Mouse (Mus musculus): ENCODE data around the gene Arhgap15. TPM values are rescaled to one million over a fixed set of nuclear protein-coding genes. Genes with fewer than 3 reads are reported as not detected.

Gene Arhgap15
- polyA plus RNA-seq, 1 experiment from 2014 or later: 1.0 TPM

DNA sequence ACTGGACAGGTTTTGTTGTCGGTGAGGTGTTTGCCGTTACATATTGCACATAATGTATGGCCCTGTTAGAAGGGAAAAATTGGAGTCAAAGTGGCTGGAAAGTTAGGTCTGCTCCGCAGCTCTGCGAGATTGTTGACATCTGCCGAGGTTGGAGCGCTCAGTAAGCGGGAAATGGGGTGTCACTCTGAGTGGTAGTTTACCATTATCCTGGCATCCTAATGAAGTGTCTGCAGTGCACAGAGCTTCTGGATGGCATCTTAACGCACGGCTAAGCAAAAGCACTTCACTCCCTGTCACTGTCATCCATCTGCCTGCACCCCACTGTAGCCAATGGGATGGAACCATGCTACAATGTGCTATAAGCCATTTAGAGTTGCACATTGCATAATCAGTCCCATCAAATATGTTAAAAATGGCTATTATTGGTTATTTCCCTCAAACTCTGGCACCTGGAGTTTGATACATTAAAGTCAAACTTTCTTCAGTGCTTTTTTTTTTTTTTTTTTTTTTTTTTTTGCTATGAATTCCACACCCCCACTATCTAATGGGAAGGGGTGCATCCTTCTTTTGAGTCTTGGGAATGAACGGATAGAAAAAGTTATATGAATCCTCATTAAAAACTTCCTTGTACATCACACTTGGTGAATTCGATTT is 561.6 kb downstream of the Arhgap15 start:
- no peak overlapping the region for H3K4me3 ChIP-seq (replicated peaks; ENCODE audit: low read depth, low read length)
- DNase-seq (ENCODE audit: low spot score) (no peak), ATAC-seq (replicated peaks; ENCODE audit: low FRiP score, low read depth) (no peak)
- WGBS: 75% methylated on average over 11 of the region's 11 CpGs
- H3K9ac ChIP-seq (ENCODE audit: low read depth, low read length): no peak overlapping the region
- H3K4me1 ChIP-seq (replicated peaks; ENCODE audit: insufficient read depth, low read length): no peaks in the 10 kb centered on the region
- H3K36me3 ChIP-seq (ENCODE audit: insufficient read depth, low read length): no peaks in the 10 kb centered on the region
- no peak overlapping the region for H3K4me2 ChIP-seq (ENCODE audit: low read length)
- no peak overlapping the region for H3K27ac ChIP-seq
- no peak for TF ChIP-seq CTCF (IDR thresholded peaks at IDR 0.05; ENCODE audit: low read depth)
- no peaks in the 10 kb centered on the region for H3K27me3 ChIP-seq (ENCODE audit: insufficient read depth, low read length)
- H3K9me3 ChIP-seq (replicated peaks; ENCODE audit: low read length): no peaks in the 10 kb centered on the region

DNA sequence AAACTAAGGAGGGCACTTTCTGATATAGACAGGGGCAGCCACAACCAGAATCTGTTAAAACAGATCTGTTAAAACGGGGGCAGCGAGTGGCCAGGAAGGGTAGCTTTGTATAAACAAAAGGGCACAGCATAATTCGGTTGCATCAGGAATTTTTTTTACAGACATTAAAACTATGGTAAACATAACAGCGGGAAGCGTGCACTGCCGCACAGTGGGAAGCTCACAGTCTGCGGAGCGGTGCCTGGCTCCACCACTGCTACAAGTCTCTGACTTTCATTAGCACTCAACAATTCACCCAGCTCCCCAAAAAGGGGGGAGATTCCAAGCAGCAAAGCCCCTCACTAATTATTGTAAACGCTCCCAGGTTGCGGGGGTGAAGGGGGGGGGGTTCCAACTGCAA is 562.6 kb downstream of the Arhgap15 start:
- Histone ChIP-seq H3K36me3 (ENCODE audit: insufficient read depth, low read length) (no peaks in the 10 kb centered on the region), H3K9me3 (replicated peaks; ENCODE audit: low read length) (no peaks in the 10 kb centered on the region), H3K4me3 (replicated peaks; ENCODE audit: low read depth, low read length) (no peak overlapping the region), H3K4me1 (replicated peaks; ENCODE audit: insufficient read depth, low read length) (no peaks in the 10 kb centered on the region), H3K9ac (ENCODE audit: low read depth, low read length) (no peak overlapping the region), H3K27ac (no peak overlapping the region), H3K27me3 (ENCODE audit: insufficient read depth, low read length) (no peaks in the 10 kb centered on the region), H3K4me2 (ENCODE audit: low read length) (peak overlapping the region; percentile 27; the same call in 1 of the 2 replicates)
- no peak for TF ChIP-seq CTCF (IDR thresholded peaks at IDR 0.05; ENCODE audit: low read depth)
- no peak for DNase-seq (ENCODE audit: low spot score)
- 35% methylated on average over 10 of the region's 10 CpGs for WGBS
- no peak for ATAC-seq (replicated peaks; ENCODE audit: low FRiP score, low read depth)

DNA sequence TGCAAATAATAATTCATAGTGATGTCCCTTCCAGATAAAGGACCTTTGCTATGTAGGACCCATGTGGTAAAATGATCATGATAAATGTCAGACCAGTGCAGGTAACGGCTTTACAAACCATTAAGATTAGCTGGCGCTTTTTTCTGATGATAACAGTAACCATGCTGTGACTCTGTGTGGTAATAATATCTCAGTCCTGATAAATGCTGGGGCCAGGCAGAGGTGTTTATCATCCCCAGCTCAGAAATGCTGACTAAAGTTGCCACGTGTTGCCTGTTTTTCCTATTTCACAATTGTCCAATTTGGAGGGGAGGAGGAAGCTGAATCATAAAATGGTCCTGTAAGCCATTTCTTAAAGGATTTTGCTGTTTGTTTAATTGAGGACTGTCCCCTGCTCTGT is 564.9 kb downstream of the Arhgap15 start:
- H3K9me3 ChIP-seq (replicated peaks; ENCODE audit: low read length): no peaks in the 10 kb centered on the region
- H3K4me1 ChIP-seq (replicated peaks; ENCODE audit: insufficient read depth, low read length): no peaks in the 10 kb centered on the region
- no peaks in the 10 kb centered on the region for H3K27me3 ChIP-seq (ENCODE audit: insufficient read depth, low read length)
- H3K4me2 ChIP-seq (ENCODE audit: low read length): no peak overlapping the region
- no peak for TF ChIP-seq CTCF (IDR thresholded peaks at IDR 0.05; ENCODE audit: low read depth)
- DNase-seq (ENCODE audit: low spot score): no peak
- H3K36me3 ChIP-seq (ENCODE audit: insufficient read depth, low read length): no peaks in the 10 kb centered on the region
- ATAC-seq (replicated peaks; ENCODE audit: low FRiP score, low read depth): no peak
- 75% methylated on average over 3 of the region's 3 CpGs for WGBS
- H3K27ac ChIP-seq: no peak overlapping the region
- H3K9ac ChIP-seq (ENCODE audit: low read depth, low read length): no peak overlapping the region
- no peak overlapping the region for H3K4me3 ChIP-seq (replicated peaks; ENCODE audit: low read depth, low read length)

DNA sequence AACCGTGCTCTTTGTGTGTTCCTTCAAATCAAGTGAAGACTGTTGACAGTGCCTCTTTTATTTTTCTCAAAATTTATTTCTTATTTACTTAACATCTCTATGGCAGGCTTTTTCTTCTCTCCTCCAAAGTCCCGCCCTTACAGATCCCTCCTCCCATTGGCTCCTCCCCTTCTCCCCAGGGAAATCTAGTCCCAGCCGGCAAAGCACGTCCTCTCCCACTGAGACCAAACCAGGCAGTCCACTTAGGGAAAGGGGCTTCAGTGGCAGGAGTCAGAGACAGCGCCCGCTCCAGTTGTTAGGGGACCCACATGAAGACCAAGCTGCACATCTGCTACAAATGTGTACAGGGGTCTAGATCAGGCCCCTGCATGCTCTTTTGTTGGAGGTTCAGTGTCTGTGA is 569.8 kb downstream of the Arhgap15 start:
- Histone ChIP-seq H3K9me3 (replicated peaks; ENCODE audit: low read length) (no peaks in the 10 kb centered on the region), H3K27me3 (ENCODE audit: insufficient read depth, low read length) (no peaks in the 10 kb centered on the region), H3K4me1 (replicated peaks; ENCODE audit: insufficient read depth, low read length) (no peaks in the 10 kb centered on the region), H3K4me2 (ENCODE audit: low read length) (no peak overlapping the region), H3K27ac (peak overlapping the region; percentile 73), H3K36me3 (ENCODE audit: insufficient read depth, low read length) (no peaks in the 10 kb centered on the region), H3K9ac (ENCODE audit: low read depth, low read length) (no peak overlapping the region), H3K4me3 (replicated peaks; ENCODE audit: low read depth, low read length) (no peak overlapping the region)
- ATAC-seq (replicated peaks; ENCODE audit: low FRiP score, low read depth) (no peak), DNase-seq (ENCODE audit: low spot score) (peak; percentile 90)
- WGBS: 66% methylated on average over 6 of the region's 6 CpGs
- TF ChIP-seq CTCF (IDR thresholded peaks at IDR 0.05; ENCODE audit: low read depth): no peak

DNA sequence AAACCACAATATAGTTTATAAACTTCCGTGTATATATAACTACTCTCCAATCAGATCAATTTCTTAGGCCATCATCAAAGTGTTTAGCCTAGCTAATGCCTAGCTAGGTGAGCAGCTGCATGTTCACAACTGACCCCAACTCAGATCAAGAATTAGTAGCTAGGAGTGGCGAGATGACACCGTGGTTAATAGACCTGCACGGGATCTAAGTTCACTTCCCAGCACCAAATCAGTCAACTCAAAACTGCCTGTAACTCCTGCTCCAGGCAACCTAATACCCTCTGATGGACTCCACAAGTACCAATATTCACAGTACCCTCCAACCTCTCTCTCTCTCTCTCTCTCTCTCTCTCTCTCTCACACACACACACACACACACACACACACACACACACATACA is 570.9 kb downstream of the Arhgap15 start:
- Histone ChIP-seq H3K4me3 (replicated peaks; ENCODE audit: low read depth, low read length) (no peak overlapping the region), H3K27me3 (ENCODE audit: insufficient read depth, low read length) (no peaks in the 10 kb centered on the region), H3K27ac (no peak overlapping the region), H3K4me1 (replicated peaks; ENCODE audit: insufficient read depth, low read length) (no peaks in the 10 kb centered on the region), H3K9me3 (replicated peaks; ENCODE audit: low read length) (no peaks in the 10 kb centered on the region), H3K4me2 (ENCODE audit: low read length) (no peak overlapping the region), H3K9ac (ENCODE audit: low read depth, low read length) (no peak overlapping the region), H3K36me3 (ENCODE audit: insufficient read depth, low read length) (no peaks in the 10 kb centered on the region)
- ATAC-seq (replicated peaks; ENCODE audit: low FRiP score, low read depth) (no peak), DNase-seq (ENCODE audit: low spot score) (no peak)
- no peak for TF ChIP-seq CTCF (IDR thresholded peaks at IDR 0.05; ENCODE audit: low read depth)
- WGBS: 61% methylated on average over 4 of the region's 4 CpGs

DNA sequence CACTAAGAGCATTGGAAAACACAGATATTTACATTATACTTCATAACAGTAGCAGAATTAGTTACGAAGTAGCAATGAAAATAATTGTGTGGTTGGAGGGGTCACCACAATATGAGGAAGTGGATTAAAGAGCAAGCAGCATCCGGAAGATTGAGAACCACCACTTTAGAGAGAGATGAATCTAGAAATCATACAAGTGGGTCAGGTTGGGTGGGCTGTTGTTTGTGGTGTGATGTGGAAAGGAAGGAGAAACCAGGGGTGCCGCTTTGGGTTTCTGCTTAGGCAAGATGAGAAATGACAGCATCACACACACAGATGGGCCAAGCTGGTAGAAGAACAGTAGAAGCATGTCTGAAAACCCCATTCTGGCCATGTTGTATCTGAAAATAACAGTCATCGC is 575.2 kb downstream of the Arhgap15 start:
- H3K4me1 ChIP-seq (replicated peaks; ENCODE audit: insufficient read depth, low read length): no peaks in the 10 kb centered on the region
- DNase-seq (ENCODE audit: low spot score) (no peak), ATAC-seq (replicated peaks; ENCODE audit: low FRiP score, low read depth) (no peak)
- no peak overlapping the region for H3K4me2 ChIP-seq (ENCODE audit: low read length)
- H3K9ac ChIP-seq (ENCODE audit: low read depth, low read length): no peak overlapping the region
- no peaks in the 10 kb centered on the region for H3K9me3 ChIP-seq (replicated peaks; ENCODE audit: low read length)
- WGBS: 94% methylated on average over 4 of the region's 4 CpGs
- no peaks in the 10 kb centered on the region for H3K27me3 ChIP-seq (ENCODE audit: insufficient read depth, low read length)
- TF ChIP-seq CTCF (IDR thresholded peaks at IDR 0.05; ENCODE audit: low read depth): no peak
- H3K36me3 ChIP-seq (ENCODE audit: insufficient read depth, low read length): no peaks in the 10 kb centered on the region
- no peak overlapping the region for H3K4me3 ChIP-seq (replicated peaks; ENCODE audit: low read depth, low read length)
- H3K27ac ChIP-seq: no peak overlapping the region

DNA sequence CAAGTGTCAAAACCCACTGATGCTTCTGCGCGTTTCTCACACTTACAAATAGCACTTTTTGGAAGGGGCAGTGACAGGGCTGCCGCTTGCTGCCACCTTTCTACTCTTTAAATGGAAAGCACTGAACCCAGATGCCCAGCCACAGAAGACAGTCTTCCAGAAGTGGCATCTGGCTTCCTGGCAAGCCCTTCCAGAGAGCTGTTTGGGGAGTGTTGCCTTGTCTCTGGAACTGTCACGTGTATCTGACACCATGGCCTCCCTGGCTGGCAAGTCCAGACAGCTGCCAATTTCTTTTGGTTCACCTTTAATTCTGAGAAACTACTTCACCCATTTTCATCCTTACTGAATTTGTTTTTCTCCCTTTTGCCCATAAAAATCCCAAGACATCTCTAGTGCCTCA is 584.7 kb downstream of the Arhgap15 start:
- H3K4me3 ChIP-seq (replicated peaks; ENCODE audit: low read depth, low read length): no peak overlapping the region
- ATAC-seq (replicated peaks; ENCODE audit: low FRiP score, low read depth): no peak
- TF ChIP-seq CTCF (IDR thresholded peaks at IDR 0.05; ENCODE audit: low read depth): no peak
- no peaks in the 10 kb centered on the region for H3K36me3 ChIP-seq (ENCODE audit: insufficient read depth, low read length)
- no peaks in the 10 kb centered on the region for H3K4me1 ChIP-seq (replicated peaks; ENCODE audit: insufficient read depth, low read length)
- no peak overlapping the region for H3K4me2 ChIP-seq (ENCODE audit: low read length)
- no peak overlapping the region for H3K27ac ChIP-seq
- H3K9me3 ChIP-seq (replicated peaks; ENCODE audit: low read length): no peaks in the 10 kb centered on the region
- no peak overlapping the region for H3K9ac ChIP-seq (ENCODE audit: low read depth, low read length)
- DNase-seq (ENCODE audit: low spot score): no peak
- WGBS: 83% methylated on average over 4 of the region's 4 CpGs
- no peaks in the 10 kb centered on the region for H3K27me3 ChIP-seq (ENCODE audit: insufficient read depth, low read length)
